Mouse (Mus musculus) neural tube, embryonic 14.5 days (tissue): ENCODE measurements around the gene Ruvbl2. TPM values are rescaled to one million over a fixed set of nuclear protein-coding genes. Genes with fewer than 3 reads are reported as not detected.

Source experiments
- ATAC-seq: fragments of 200-750 bp; cut with Nextera tagmentation; 2 replicates; pipeline ENCODE4 v1.8.0; 2017; ENCODE audit warnings: low read depth, mild to moderate bottlenecking, moderate TSS enrichment, moderate library complexity
- H3K27ac ChIP-seq: fragments of 300-500 bp; sonication (generic); 2 replicates; pipeline ENCODE4 v1.5.1; 2014; ENCODE audit warnings: low read depth, mild to moderate bottlenecking, control low read depth, low read length, moderate library complexity, mixed read lengths
- H3K27me3 ChIP-seq: fragments of 300-500 bp; sonication (generic); 2 replicates; pipeline ENCODE4 v1.6.1; 2014; ENCODE audit warnings: low read length; ENCODE audit not compliant: control insufficient read depth, insufficient read depth
- H3K36me3 ChIP-seq: fragments of 300-500 bp; sonication (generic); 2 replicates; pipeline ENCODE4 v1.6.1; 2014; ENCODE audit warnings: low read length, mixed read lengths; ENCODE audit not compliant: control insufficient read depth, insufficient read depth
- H3K4me1 ChIP-seq: fragments of 300-500 bp; sonication (generic); 2 replicates; pipeline ENCODE4 v1.6.1; 2014; ENCODE audit warnings: low read length; ENCODE audit not compliant: control insufficient read depth, insufficient read depth
- H3K4me2 ChIP-seq: fragments of 300-500 bp; sonication (generic); 2 replicates; pipeline ENCODE4 v1.6.1; 2014; ENCODE audit warnings: mild to moderate bottlenecking, low read depth, low read length, control low read depth
- H3K4me3 ChIP-seq: fragments of 300-500 bp; sonication (generic); 2 replicates; pipeline ENCODE4 v1.5.1; 2014; ENCODE audit warnings: low read depth, low read length, control low read depth, mixed read lengths
- H3K9ac ChIP-seq: fragments of 300-500 bp; sonication (generic); replicated peaks from 2 replicates; pipeline ENCODE4 v1.6.1; 2014; ENCODE audit warnings: low read depth, mild to moderate bottlenecking, control low read depth, low read length, mixed read lengths
- H3K9me3 ChIP-seq: fragments of 300-500 bp; sonication (generic); 2 replicates; pipeline ENCODE4 v1.6.1; 2016; ENCODE audit warnings: low read length; ENCODE audit not compliant: control insufficient read depth
- WGBS: fragments of 180-500 bp; shearing (Covaris S2); extraction: QIAGEN DNeasy Blood & Tissue Kit; methylation state at CpG from one replicate; pipeline ENCODE4 v1.1.7; 2014; 5-methylcytosine and 5-hydroxymethylcytosine counted together
- polyA plus RNA-seq: library from polyadenylated mRNA; unstranded; fragments of >200 nt; fragmentation: Nextera tagmentation; extraction: Ambion mirVana; gene quantifications from 2 replicates; pipeline ENCODE4 v1.2.1, GENCODE M21; 2014

Gene Ruvbl2
- polyA plus RNA-seq, 1 experiment from 2014 or later = 95.3 TPM

DNA sequence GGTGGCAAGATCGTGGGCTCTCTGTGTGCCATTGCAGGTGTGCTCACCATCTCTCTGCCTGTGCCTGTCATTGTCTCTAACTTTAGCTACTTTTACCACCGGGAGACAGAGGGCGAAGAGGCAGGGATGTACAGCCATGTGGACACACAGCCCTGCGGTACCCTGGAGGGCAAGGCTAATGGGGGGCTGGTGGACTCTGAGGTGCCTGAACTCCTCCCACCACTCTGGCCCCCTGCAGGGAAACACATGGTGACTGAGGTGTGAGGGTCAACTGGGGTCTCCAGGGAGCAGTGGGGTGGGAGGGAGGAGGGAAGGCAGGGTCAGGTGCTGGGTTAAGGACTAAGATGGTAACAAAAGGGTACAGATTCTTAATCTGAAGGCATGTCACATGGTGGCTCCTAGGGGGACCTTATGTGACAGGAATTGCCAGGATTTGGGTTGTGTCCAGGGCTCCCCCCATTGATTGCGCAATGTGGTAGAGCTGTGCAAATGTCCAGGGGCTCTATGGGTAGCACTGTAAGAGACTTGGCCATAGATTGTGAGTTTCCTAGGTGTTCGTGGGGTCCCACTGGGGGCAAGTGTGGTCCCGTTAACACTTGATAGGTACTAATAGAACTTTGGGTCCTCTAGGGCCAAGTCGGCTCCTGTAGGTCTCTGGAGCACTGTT lies 28.3 kb downstream of the Ruvbl2 start:
- Histone ChIP-seq H3K9me3 (no peaks in the 10 kb centered on the region), H3K4me3 (no peak overlapping the region), H3K4me1 (peaks cover 4% of the 10 kb centered on the region; the same call in 1 of the 2 replicates), H3K27ac (no peak overlapping the region), H3K4me2 (no peak overlapping the region), H3K9ac (no peak overlapping the region), H3K36me3 (no peaks in the 10 kb centered on the region), H3K27me3 (peaks cover 73% of the 10 kb centered on the region)
- WGBS = 88% methylated on average over 8 of the region's 8 CpGs
- ATAC-seq = no peak

DNA sequence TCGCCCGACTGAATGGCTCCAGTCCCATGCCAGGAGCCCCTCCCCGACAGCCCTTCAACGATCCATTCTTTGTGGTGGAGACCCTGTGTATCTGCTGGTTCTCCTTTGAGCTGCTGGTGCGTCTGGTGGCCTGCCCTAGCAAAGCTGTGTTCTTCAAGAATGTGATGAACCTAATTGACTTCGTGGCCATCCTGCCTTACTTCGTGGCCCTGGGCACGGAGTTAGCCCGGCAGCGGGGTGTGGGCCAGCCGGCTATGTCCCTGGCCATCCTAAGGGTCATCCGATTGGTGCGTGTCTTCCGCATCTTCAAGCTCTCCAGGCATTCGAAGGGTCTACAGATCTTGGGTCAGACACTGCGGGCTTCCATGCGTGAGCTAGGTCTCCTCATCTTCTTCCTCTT lies 28.9 kb downstream of the Ruvbl2 start:
- Histone ChIP-seq H3K9ac (no peak overlapping the region), H3K9me3 (no peaks in the 10 kb centered on the region), H3K4me3 (no peak overlapping the region), H3K36me3 (no peaks in the 10 kb centered on the region), H3K4me2 (no peak overlapping the region), H3K27me3 (peaks cover 66% of the 10 kb centered on the region), H3K27ac (no peak overlapping the region), H3K4me1 (peaks cover 4% of the 10 kb centered on the region; the same call in 1 of the 2 replicates)
- ATAC-seq = no peak
- 87% methylated on average over 17 of the region's 17 CpGs for WGBS

GRCm38 (mm10) chr7:45408351-45408750 lies 29.5 kb downstream of the Ruvbl2 start:
- H3K9me3 ChIP-seq = no peaks in the 10 kb centered on the region
- no peak overlapping the region for H3K4me3 ChIP-seq
- peaks cover 60% of the 10 kb centered on the region for H3K27me3 ChIP-seq
- whole genome bisulfite sequencing = 68% methylated on average over 7 of the region's 7 CpGs
- no peaks in the 10 kb centered on the region for H3K4me1 ChIP-seq
- no peak overlapping the region for H3K4me2 ChIP-seq
- H3K27ac ChIP-seq = no peak overlapping the region
- no peak for ATAC-seq
- H3K36me3 ChIP-seq = no peaks in the 10 kb centered on the region
- no peak overlapping the region for H3K9ac ChIP-seq

- Histone ChIP-seq H3K36me3 (no peaks in the 10 kb centered on the region), H3K9ac (no peak overlapping the region), H3K4me1 (no peaks in the 10 kb centered on the region), H3K4me2 (no peak overlapping the region), H3K27ac (no peak overlapping the region), H3K9me3 (no peaks in the 10 kb centered on the region), H3K27me3 (peaks cover 55% of the 10 kb centered on the region), H3K4me3 (no peak overlapping the region)
- WGBS = 81% methylated on average over 10 of the region's 10 CpGs
- no peak for ATAC-seq
These were observed 30.1 kb downstream of the Ruvbl2 start for GRCm38 (mm10) chr7:45407836-45408235.

- Histone ChIP-seq H3K4me2 (peak overlapping the region; percentile 40), H3K4me1 (no peaks in the 10 kb centered on the region), H3K36me3 (no peaks in the 10 kb centered on the region), H3K27me3 (peaks cover 49% of the 10 kb centered on the region), H3K9ac (0 out of 2 replicates have a peak overlapping the region, but pooled peaks have one; percentile 7), H3K4me3 (peak overlapping the region; percentile 23), H3K27ac (no peak overlapping the region), H3K9me3 (no peaks in the 10 kb centered on the region)
- WGBS = 2% methylated on average over 88 of the region's 114 CpGs
- ATAC-seq = no peak
These were observed 31.4 kb downstream of the Ruvbl2 start for GRCm38 (mm10) chr7:45406157-45407156.

DNA sequence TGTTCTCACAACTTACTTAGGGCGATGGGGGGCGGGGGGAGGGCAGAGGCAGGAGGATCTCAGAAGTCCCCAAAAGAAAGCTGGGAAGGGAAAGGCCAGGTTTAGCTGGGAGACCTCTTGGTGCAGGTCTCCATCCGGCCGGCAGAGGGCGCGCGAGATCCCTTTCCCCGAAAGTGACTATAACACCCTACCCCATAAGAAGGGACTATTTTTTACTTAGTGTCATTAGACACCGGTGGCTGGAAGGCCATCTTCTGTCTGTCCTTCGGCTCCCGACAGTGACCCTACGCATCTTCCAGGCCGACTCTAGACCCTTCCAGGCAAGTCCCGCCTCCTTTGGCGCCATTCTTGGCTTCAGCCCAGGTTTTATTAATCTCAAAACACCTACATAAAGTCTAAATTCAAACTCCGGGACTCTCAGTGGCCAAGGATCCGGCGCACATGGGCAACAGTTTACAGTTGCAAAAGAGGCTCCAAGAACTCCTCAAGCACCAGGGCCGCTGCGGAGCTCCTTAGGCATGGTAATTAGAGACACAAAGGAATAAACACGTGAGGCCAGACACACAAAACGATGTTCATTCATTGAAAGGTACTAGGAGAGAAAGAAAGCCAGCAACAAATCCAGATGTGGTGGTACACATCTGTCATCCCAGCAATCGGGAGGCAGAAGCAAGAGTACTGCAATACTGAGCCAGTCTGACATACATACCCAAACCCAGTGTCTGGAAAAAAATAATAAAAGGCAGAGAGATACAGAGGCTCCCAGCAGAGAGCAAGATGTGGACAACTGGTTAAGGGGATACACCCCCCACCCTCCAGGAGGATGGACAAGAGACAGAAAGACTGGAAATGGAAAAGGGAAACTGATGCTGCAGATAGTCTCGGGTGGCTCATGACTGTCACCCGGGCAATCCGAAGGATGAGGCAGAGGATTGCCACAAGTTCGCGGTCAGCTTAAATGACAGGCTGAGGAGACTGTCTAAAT lies 32.5 kb downstream of the Ruvbl2 start, which contains the start of gene Kcna7:
Gene Kcna7 (plus strand): TSS at position 563 of the 985 bp plus-strand sequence.
- peaks cover 44% of the 10 kb centered on the region for H3K27me3 ChIP-seq
- 0 out of 2 replicates have a peak within 1 kb of the TSS, but pooled peaks have one; percentile 7 for H3K9ac ChIP-seq
- no peaks in the 10 kb centered on the region for H3K36me3 ChIP-seq
- H3K4me3 ChIP-seq = peak within 1 kb of the TSS; percentile 23
- H3K27ac ChIP-seq = no peak within 1 kb of the TSS
- ATAC-seq = no peak
- WGBS = 12% methylated on average over 28 of the region's 28 CpGs
- peak within 1 kb of the TSS; percentile 40 for H3K4me2 ChIP-seq
- no peaks in the 10 kb centered on the region for H3K4me1 ChIP-seq
- no peaks in the 10 kb centered on the region for H3K9me3 ChIP-seq

DNA sequence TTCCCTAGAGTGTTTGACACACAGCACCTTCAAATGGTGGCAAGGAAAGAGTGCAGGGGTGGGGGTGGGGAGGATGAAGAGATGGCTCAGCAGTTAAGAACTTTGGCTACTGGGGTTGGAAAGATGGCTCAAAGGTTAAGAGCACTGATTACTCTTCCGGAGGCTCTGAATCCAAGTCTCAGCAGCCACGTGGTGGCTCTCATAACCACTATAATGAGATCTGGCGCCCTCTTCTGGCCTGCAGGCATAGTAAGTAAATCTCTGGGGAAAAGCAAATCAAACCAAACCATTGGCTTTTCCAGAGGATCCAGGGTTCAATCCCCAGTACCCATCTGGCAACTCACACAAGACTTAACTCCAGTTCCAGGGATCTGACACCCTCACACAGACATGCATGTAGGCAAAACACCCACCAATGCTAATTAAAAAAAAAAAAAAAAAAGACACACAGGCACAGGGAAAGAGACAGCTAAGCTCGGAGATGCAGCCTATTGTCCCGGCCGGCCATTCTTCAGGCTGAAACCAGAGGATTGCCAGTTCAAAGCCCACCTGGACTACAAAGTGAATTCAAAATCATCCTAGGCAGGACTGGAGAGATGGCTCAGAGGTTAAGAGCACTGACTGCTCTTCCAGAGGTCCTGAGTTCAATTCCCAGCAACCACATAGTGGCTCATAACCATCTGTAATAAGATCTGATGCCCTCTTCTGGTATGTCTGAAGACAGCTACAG lies 34.2 kb downstream of the Ruvbl2 start:
- Histone ChIP-seq H3K27me3 (peaks cover 35% of the 10 kb centered on the region), H3K4me3 (no peak overlapping the region), H3K4me1 (no peaks in the 10 kb centered on the region), H3K36me3 (no peaks in the 10 kb centered on the region), H3K4me2 (no peak overlapping the region), H3K27ac (no peak overlapping the region), H3K9me3 (no peaks in the 10 kb centered on the region), H3K9ac (no peak overlapping the region)
- no peak for ATAC-seq
- 47% methylated on average over 6 of the region's 6 CpGs for WGBS

- no peak for ATAC-seq
- Histone ChIP-seq H3K36me3 (no peaks in the 10 kb centered on the region), H3K9me3 (no peaks in the 10 kb centered on the region), H3K4me2 (no peak overlapping the region), H3K4me1 (no peaks in the 10 kb centered on the region), H3K4me3 (no peak overlapping the region), H3K27me3 (peaks cover 14% of the 10 kb centered on the region), H3K9ac (no peak overlapping the region), H3K27ac (no peak overlapping the region)
- WGBS = 82% methylated on average over 10 of the region's 10 CpGs
These were observed 36.3 kb downstream of the Ruvbl2 start for GRCm38 (mm10) chr7:45401521-45402085.
